Mouse (Mus musculus) cortical plate, adult 2 months (tissue): Measurements from ENCODE around the gene Smg6.

Source experiments
- CTCF ChIP-seq: fragments of 200-500 bp; IDR thresholded peaks from 2 replicates; pipeline ENCODE4 v1.5.1; 2011; ENCODE audit warnings: mild to moderate bottlenecking, control low read depth, low read length; ENCODE audit not compliant: insufficient read depth; ENCODE audit errors: extremely low read depth
- POLR2A ChIP-seq: fragments of 200-500 bp; IDR thresholded peaks from 2 replicates; pipeline ENCODE4 v1.6.1; 2011; ENCODE audit warnings: mild to moderate bottlenecking, low read length, control low read depth; ENCODE audit not compliant: insufficient read depth; ENCODE audit errors: extremely low read depth

DNA sequence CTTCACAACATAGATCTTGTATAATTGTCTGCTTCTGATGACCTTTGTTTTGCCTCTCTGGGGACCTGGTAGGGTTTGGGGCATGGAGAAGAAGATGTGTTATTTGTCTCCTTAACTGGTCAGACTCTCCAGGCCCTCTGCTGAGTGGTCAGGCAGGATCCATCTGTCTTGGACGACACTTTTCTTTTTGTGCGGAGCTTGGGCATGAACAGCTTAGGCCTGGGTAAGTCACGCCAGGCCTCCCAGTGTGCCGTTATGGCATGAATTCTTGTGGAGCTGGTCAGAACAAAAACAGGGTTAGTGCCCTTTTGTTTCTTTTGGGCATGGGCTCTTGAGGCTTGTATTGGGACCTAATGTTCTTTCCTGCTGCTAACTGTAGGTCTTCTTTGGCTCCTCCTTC, 89.2 kb downstream of the Smg6 start:
- TF ChIP-seq CTCF (no peak), POLR2A (no peak)
